Mouse (Mus musculus) cerebellum, postnatal 4 days (tissue): Measurements from ENCODE around the gene Dao.
A peak's percentile ranks its signal among the peaks of the same experiment; 100 is the strongest.

Experiments used
- DNase-seq, 2 experiments: peaks; one replicate each; pipeline ENCODE4 v3.0.0; 2022; ENCODE audit warnings: low spot score in 2 of 2, mixed read lengths in 1 of 2

The Dao gene

GRCm38 (mm10) chr5:113983541-113983940 is 20.0 kb upstream of the Dao start:
- DNase-seq: no peak

- DNase-seq: no peak
These were observed 19.3 kb upstream of the Dao start for GRCm38 (mm10) chr5:113984025-113984740.

GRCm38 (mm10) chr5:113985737-113986136 is 17.8 kb upstream of the Dao start:
- DNase-seq: no peak

GRCm38 (mm10) chr5:113986182-113986961 is 17.1 kb upstream of the Dao start:
- no peak for DNase-seq

- no peak for DNase-seq
These were observed 14.0 kb upstream of the Dao start for GRCm38 (mm10) chr5:113989437-113990024.

- no peak for DNase-seq
These were observed 12.9 kb upstream of the Dao start for GRCm38 (mm10) chr5:113990593-113990992.

- DNase-seq: no peak
These were observed 12.4 kb upstream of the Dao start for GRCm38 (mm10) chr5:113991141-113991540.

- no peak for DNase-seq
These were observed 11.1 kb upstream of the Dao start for GRCm38 (mm10) chr5:113992339-113992831.

GRCm38 (mm10) chr5:113993031-113993486 is 10.4 kb upstream of the Dao start:
- DNase-seq: peak in 1 of 2 experiments; percentile 62

- DNase-seq: peak; percentile 72 to 93
These were observed 9.7 kb upstream of the Dao start, which contains the start of gene Ssh1 for GRCm38 (mm10) chr5:113993487-113994465. Gene Ssh1, minus strand, starts transcription at chr5:113993894.

- no peak for DNase-seq
These were observed 7.0 kb upstream of the Dao start for GRCm38 (mm10) chr5:113996458-113996857.

- no peak for DNase-seq
These were observed 4.1 kb upstream of the Dao start for GRCm38 (mm10) chr5:113999382-113999781.

- DNase-seq: no peak
These were observed 1.1 kb downstream of the Dao start for GRCm38 (mm10) chr5:114004573-114004972.

GRCm38 (mm10) chr5:114005100-114005499 is 1.6 kb downstream of the Dao start:
- no peak for DNase-seq

- no peak for DNase-seq
These were observed 3.5 kb downstream of the Dao start for GRCm38 (mm10) chr5:114006974-114007373.

GRCm38 (mm10) chr5:114007753-114008453 is 4.4 kb downstream of the Dao start:
- no peak for DNase-seq

GRCm38 (mm10) chr5:114009049-114009448 is 5.5 kb downstream of the Dao start:
- no peak for DNase-seq

- no peak for DNase-seq
These were observed 11.6 kb downstream of the Dao start for GRCm38 (mm10) chr5:114015121-114015520.

- no peak for DNase-seq
These were observed 20.9 kb downstream of the Dao start for GRCm38 (mm10) chr5:114024390-114024789.

- no peak for DNase-seq
These were observed 21.4 kb downstream of the Dao start for GRCm38 (mm10) chr5:114024885-114025284.
